Mouse (Mus musculus) left cerebral cortex, adult 2 months (tissue): ENCODE results near the gene Lsm12. TPM values are rescaled to one million over a fixed set of nuclear protein-coding genes. Genes with fewer than 3 reads are reported as not detected.

Experiments used
- DNase-seq, 2 experiments: peaks; one replicate each; pipeline ENCODE4 v3.0.0; 2021 to 2022; ENCODE audit warnings: low spot score in 2 of 2, mixed read lengths in 1 of 2; ENCODE audit errors: extremely low spot score in 1 of 2
- H3K27ac ChIP-seq: fragments of 200-600 bp; 2 replicates; pipeline ENCODE4 v1.8.1; 2022
- H3K4me3 ChIP-seq: fragments of 200-600 bp; 2 replicates; pipeline ENCODE4 v1.8.1; 2022
- CTCF ChIP-seq: fragments of 200-600 bp; IDR thresholded peaks from 2 replicates; pipeline ENCODE4 v1.8.1; 2022; ENCODE audit warnings: antibody characterized with exemption, mild to moderate bottlenecking, moderate library complexity
- intact Hi-C: fragments of 180-260 bp; cut with DNase I; formaldehyde crosslinking; loops from one replicate; pipeline ENCODE4 v1.15.1; 2025
- total RNA-seq, 2 experiments: library from RNA; stranded (reverse); gene quantifications; 2 replicates each; pipeline ENCODE4 v1.2.3; 2021

Gene Lsm12
- total RNA-seq, 2 experiments from 2014 or later: 55.2 to 58.9 TPM

DNA sequence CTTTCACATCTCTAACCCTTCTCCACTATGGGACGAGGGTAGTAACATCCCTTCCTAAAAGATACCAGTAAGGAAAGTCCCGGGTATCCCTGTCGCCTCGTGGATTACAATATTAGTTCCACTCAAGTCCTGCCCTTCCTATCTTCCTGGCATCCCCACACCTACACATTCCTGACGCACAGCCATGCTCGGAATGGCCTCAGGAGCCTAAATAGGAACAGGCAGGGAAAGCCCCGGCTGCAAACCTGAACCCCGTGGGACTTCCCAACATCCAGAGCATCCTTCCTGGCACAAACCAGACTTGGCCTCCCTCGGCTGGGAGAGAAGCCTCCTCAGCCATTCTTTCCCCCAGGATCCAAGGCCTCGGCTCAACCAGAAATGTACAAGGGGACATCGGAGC, 30.4 kb upstream of the Lsm12 start:
- H3K4me3 ChIP-seq: peak overlapping the region; percentile 23; the same call in 1 of the 2 replicates
- intact Hi-C loops: no loop called here
- TF ChIP-seq CTCF: no peak
- peak overlapping the region; percentile 71 for H3K27ac ChIP-seq
- no peak for DNase-seq

DNA sequence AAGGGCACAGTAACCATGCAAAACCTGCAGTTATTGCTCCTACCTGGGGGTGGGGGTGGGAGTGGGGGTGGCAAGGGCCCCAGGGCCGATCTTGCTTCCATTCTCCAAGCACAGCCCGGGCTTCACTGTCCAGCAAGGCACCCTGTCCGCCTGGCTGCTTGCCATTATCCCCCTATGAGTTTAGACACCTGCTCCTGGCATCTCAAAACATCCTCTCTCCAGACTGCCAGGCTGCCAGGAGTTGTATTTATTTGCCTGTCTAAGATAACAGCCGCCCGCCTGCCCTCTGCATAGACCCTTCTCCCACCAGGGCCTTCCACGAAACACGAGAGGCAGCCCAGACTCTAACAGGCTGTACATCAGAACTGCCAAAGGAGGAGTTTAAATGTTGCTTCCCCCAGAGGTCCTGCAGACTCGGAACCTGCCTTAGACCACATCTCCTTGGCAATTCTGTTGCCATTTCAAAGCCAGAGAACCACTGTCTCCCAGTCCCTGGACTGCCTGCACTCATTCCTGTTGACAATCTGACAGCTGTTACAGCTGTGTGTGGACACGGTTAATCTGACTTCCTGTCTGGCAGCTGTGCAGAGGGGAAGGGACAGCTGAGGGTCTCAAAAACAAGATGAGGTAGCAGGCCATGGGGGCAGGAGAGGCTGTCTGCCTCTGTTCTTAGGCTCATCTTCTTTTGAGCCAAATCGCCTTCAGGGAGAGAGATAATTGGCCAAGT, 29.5 kb upstream of the Lsm12 start:
- Histone ChIP-seq H3K27ac (peak overlapping the region; percentile 25; the same call in 1 of the 2 replicates), H3K4me3 (no peak overlapping the region)
- intact Hi-C loops: no loop called here
- TF ChIP-seq CTCF: no peak
- DNase-seq: no peak

DNA sequence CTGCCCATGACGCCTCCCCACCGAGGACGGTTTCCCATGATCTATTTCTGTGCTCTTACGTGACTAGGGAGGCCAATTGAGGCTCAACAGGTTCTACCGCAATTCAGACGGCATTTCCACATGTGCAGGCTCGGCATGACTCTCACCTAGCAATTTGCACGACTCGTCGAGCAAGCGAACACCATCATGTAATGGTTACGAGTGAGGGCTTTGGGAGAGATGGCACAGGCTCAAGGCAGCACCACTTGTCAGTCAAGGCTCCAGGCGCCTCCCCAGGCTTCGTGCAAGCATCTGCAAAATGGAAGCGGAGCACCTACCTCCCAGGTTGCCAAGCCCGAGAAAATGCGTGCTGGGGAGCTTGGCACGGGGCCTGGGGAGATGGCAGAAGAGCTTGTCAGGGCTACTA, 26.8 kb upstream of the Lsm12 start:
- Histone ChIP-seq H3K27ac (no peak overlapping the region), H3K4me3 (no peak overlapping the region)
- intact Hi-C loops: no loop called here
- TF ChIP-seq CTCF: no peak
- DNase-seq: no peak

DNA sequence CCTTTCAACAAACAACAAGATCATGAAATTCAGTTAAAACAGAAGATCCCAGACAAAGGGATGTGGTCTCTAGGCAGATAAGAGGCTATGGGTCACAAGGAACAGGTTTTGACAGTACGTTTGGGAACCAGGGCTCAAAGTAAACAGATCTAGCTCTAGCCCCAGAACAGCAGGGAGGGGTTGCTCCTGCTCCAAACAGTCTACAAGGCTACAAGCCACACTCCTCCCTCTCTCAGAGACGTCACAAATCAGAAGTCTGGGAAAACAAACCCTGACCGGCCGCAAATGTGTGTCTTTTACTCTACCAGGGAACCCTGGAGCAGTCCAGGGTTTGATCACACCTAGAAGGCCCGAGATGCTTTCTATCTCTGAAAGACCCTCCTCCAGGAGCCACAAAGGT, 25.9 kb upstream of the Lsm12 start:
- DNase-seq: no peak
- Histone ChIP-seq H3K27ac (no peak overlapping the region), H3K4me3 (no peak overlapping the region)
- TF ChIP-seq CTCF: no peak
- intact Hi-C loops: no loop called here

DNA sequence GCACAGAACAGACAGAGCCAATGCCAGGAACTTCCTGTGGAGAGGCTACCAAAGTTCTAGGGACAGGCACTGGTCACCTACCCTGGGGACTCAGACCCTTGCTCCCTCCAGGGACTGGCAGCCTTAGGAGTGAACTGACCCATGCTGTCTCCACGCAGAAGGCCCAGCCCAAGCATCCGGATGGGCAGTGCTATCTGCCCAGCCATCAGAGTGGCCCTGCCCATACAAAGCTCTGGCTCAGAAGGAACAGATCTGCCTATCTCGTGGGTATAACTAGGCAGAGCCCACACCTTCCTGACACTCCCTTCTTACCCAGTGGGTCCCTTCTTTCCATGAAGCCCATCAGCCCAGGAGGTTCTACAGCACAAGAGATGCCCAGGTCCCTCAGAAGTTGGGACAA, 25.1 kb upstream of the Lsm12 start:
- no peak overlapping the region for H3K27ac ChIP-seq
- DNase-seq: no peak
- intact Hi-C loops: no loop called here

DNA sequence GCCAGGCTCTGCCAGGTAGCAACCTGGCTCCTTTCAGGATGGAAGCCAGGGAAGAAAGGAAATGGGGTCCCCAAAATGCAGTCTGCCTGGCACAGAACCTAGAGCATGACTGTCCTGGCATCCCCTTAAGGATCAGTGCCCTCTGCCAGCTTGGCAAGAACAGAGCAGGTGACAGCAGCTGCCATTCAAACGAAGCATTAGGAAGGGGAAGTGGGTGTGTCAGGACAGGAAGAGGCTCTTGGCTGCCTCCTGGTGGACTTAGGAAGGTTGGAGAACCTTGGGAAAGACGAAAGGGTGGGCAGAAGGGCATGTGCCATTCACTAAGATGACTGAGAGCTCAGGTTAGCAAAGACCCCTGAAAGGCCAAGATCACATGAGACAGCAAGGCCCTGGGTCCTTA, 24.6 kb upstream of the Lsm12 start:
- peak; percentile 56 for TF ChIP-seq CTCF
- intact Hi-C loops: no loop called here

More for the DNA sequence above, 25.1 kb upstream of the Lsm12 start:
- TF ChIP-seq CTCF: no peak
- H3K4me3 ChIP-seq: no peak overlapping the region

DNA sequence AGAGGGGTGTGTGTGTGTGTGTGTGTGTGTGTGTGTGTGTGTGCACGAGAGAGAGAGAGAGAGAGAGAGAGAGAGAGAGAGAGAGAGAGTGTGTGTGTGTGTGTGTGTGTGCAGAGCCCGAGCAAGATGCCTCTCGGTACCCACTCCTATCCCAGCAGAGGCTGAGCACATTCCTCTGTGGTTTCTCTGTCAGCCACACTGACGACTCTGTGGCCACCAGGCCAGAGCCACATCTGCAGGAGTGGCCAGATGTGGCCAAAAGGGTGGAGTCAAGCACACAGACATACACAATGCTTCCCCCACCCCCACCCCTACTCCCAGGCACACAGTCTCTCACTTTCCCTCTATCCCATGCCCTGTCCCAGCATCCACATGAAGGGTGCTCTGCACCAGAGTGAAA, 23.8 kb upstream of the Lsm12 start:
- intact Hi-C loops: no loop called here
- TF ChIP-seq CTCF: no peak
- DNase-seq: no peak
- Histone ChIP-seq H3K4me3 (no peak overlapping the region), H3K27ac (no peak overlapping the region)

More for the DNA sequence above, 24.6 kb upstream of the Lsm12 start:
- no peak for DNase-seq
- Histone ChIP-seq H3K4me3 (no peak overlapping the region), H3K27ac (no peak overlapping the region)

DNA sequence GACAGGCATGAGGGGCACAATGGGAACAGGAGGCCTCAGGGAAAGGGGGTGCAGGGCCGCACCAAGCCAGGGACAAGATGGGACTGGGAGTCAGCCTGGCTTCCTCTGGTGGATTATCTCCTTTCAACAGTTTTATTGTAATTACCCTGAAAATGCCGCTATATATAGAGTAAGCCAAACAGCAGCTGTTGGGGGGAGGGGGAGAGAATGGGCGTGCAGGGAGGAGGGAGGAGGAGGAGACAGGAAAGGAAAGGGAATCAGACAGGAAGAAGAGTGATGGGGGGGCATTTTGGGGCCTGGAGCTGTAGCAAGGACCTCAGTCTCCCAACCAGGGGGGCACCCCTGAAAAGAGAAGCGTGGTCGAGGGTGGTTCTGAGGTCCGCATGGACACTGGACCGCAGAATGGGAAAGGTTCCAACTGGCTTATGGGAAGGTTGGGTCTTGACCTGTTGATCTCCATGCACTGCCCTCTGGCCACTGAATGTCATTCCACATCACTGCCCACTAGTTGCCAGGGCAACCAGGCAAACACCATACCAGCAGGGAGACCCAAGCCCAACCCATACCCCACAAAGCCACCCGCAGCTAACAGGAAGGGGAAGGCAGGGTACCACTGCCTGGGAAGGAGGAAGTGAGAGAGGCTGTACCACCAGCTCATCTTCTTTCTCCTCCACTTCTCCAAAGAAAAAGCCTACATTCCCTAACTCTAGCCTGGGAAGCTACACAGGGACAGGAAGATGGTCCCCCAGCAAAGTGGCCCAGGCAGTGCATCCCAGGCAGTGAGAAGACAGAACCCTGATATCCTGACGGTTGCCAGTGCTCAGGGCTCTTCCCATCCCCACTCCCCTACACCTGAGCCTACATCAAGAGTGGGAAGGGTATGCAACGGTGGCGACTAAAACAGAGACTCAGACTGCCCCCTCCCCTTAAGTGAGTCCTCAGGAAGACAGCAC, 23.0 kb upstream of the Lsm12 start:
- Histone ChIP-seq H3K27ac (0 out of 2 replicates have a peak overlapping the region, but pooled peaks have one; percentile 15), H3K4me3 (no peak overlapping the region)
- TF ChIP-seq CTCF: no peak
- DNase-seq: no peak
- intact Hi-C loops: no loop called here

DNA sequence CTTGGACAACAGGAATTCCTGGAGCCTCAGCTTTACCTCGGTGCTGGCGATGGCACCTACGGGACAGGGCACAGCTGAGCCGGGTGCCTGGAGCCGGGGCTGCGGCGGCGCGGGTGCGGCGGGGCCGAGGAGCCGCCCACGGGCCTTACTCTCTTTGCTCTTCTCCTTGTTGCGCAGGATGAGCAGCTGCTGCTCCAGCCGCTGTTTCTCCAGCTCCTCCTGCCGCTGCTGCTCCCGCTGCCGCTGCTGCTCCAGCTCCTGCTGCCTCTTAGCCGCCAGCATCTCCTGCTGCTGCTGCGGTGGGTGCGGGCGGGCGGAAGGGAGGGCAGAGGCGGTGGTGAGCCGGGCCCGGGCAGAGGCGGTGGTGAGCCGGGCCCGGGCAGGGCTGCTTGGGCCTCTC, 21.4 kb upstream of the Lsm12 start:
- TF ChIP-seq CTCF: no peak
- intact Hi-C loops: no loop called here

DNA sequence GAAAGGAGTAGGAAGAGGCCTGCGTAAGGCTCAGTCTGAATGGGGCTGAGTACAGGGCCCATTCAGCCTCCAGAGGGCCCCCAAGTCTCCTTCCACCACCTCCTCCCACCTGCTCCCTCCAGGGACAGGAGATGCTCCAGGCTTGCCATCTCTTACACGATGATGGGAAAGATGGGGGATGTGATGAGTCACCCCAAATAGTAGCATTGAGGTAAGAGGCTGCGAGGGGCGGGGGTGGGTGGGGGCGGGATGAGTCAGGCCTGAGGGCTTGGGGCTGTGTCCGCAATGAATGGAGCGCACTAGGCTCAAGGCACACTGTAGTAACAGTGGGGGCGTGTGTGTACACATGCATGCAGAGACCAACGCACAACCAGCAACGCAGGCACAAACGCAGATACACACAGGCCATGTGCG, 16.3 kb upstream of the Lsm12 start:
- intact Hi-C loops: loop anchor here (1.0 kb wide), 1 partner anchor 44 kb away; no protein-coding TSS in a partner anchor
- Histone ChIP-seq H3K27ac (no peak overlapping the region), H3K4me3 (no peak overlapping the region)
- peak; percentile 45 for TF ChIP-seq CTCF
- peak; percentile 55 to 62 for DNase-seq

More for the DNA sequence above, 21.4 kb upstream of the Lsm12 start:
- Histone ChIP-seq H3K4me3 (no peak overlapping the region), H3K27ac (no peak overlapping the region)
- DNase-seq: no peak

DNA sequence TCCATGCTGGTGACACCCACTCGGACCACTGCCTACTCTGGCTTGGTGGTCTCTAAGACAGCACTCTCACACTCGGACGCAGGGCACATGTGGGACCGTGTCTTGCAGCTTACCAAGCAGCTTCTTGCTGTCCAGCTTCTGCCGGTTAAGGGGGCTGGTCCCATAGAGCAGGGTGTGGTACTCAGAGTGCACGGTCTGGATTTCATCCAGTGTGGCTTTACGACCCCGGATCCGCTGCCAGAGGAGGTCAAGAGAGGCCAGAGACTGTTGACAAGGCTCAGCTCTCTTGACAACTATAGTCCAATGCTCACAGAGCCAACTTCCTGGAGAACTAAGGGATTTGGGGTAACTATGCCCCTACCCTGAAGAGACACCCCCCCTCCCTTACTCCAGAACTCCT, 14.8 kb upstream of the Lsm12 start:
- intact Hi-C loops: loop anchor here (10.0 kb wide), 1 partner anchor 235 kb away; the partner anchor contains the start of gene Grn
- DNase-seq: no peak
- H3K27ac ChIP-seq: no peak overlapping the region
- TF ChIP-seq CTCF: no peak
- H3K4me3 ChIP-seq: no peak overlapping the region

DNA sequence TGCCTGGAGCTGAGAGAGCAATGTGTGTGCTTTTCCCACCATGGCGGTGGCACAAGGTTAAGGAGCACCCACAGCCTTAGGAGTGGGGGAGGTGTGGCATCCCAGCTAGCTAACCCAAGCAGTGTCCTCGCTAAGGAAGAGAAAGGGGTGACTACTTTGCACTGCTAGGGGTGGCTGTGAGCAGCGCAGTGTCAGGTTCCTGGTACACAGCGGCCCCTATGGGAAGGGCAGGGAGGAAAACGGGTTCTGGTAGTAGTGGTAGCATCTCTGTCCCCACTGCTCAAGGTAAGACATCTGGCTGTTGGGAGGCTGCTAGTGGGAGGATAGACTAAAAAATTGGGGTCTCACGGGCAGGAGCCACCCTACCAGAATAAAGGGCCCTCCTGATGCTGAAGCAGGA, 13.1 kb upstream of the Lsm12 start:
- Histone ChIP-seq H3K4me3 (no peak overlapping the region), H3K27ac (no peak overlapping the region)
- DNase-seq: no peak
- intact Hi-C loops: loop anchor here (10.0 kb wide), 1 partner anchor 237 kb away; the partner anchor contains the start of gene Grn
- TF ChIP-seq CTCF: no peak; the same call in 1 of the 2 replicates
